Mouse (Mus musculus): Measurements from ENCODE around the gene Gpr155. TPM values are rescaled to one million over a fixed set of nuclear protein-coding genes. Genes with fewer than 3 reads are reported as not detected.

The Gpr155 gene
- 1 to 10 TPM; 5.9 to 7.5 TPM for total RNA-seq (2021)
- polyA plus RNA-seq (2012; rRNA removed), result 1.6 and 1.7 TPM in 2 replicates
- long read RNA-seq, full-length matches to known transcripts, result 3 of 5 reads
- long read RNA-seq, partial matches to known transcripts, result 0 of 5 reads
- long read RNA-seq, other reads (novel, unspliced or antisense), result 2 of 5 reads

DNA sequence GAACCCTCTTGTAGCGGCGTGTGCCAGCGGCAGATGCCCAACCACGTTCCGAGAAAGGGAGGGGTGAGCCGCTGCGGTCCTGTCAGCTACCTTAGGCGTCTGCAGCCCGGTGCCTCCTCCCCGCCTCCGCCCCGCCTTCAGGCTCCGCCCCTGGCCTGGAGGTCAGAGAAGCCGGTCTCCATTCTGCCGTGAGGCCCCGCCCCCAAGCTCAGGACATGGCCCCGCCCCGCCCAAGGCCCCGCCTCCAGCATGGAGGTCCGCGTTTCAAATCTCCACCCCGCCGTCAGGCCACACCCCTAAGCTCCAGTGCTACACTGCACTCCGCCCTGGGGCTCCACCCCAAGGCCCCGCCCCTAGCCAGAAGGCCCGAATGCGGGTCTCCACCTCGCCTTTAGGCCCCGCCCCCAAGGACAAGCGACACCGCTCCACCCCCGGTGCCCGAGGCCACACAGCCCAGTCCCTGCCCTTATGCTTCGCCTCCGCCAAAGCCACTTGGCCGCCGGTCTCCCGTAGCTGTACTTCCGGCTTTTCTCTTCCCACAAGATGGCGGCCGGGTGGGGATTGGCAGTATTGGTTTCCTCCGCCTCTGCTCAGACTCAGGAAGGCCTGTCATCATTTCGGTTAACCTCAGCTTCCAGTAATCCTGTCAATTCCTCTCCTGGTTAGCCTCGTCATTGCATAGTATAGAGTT lies at the start of gene Gpr155:
Gene Gpr155, minus strand, starts transcription at position 217 of the 691 bp plus-strand sequence.
- peak; percentile 100 for DNase-seq

DNA sequence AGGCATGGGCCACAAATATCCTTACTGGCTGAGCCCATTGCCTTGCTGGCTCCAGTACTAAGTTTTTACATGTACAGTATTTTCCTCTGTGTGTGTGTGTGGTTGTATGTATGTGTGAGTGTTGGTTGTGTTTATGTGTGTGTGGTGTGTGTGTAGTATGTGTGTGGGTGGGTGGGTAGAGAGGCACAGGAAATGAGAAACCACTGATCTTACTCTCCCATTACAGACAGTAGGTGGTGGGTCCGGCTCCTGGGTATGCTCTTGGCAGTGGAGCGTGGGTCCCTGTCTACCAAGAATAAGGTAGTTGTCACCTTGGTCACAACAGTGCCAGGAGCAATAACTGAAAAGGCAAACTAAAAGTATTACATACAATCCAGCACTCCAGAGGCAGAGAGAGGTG lies 49.5 kb upstream of the Gpr155 start:
- no peak for DNase-seq

DNA sequence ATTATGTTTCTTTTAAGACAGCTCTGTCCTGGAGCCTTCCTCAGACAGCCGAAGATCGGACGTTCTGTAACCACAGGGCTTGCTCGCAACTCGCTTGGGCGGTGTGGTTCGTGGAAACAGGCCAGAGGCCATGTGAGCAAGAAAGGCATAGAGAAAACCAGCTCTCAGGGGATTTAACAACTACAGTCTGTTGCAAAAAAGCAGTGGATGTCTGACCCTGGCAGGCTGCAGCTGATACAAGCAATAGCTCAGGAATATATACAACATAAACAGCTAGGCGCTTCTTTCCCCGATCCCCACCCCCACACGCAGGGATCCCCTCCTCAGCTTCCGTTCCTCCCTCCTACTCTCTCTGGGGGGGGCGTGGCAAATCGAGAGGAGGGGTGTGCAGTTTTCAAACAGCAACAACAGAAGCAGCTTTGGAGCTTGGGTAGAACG lies 45.6 kb upstream of the Gpr155 start:
- DNase-seq, result peak; percentile 18

DNA sequence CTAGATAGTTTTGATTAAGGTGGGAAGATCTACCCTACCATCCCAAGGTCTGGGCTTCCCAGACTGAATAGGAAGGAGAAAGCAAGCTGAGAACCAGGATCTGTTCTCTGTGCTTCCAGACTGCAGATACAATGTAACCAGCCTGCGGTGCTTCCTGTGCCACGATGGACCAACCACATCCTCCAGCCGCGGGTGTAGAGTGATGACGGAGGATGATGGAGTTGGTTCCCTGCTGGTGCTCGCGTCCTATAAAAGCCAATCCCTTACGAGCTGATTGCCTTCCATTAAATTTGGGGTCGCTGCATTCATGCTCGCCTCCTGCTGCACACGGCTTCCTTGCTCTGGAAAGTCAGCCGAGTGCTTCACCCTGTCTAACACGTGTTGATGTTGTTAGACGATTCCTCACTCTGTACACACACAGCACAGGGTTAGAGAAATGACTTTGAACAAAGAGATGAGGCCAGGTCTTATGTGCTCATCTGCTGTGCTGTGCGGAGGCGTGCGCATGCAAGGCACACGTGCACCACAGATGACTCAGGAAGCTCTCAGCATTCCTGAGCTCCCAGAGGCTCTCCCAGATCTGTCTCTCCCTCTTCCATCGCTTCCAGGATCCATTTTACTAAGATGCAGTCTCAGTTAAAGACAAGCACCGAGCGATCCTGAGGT lies 42.6 kb upstream of the Gpr155 start:
- peak; percentile 54 for DNase-seq

DNA sequence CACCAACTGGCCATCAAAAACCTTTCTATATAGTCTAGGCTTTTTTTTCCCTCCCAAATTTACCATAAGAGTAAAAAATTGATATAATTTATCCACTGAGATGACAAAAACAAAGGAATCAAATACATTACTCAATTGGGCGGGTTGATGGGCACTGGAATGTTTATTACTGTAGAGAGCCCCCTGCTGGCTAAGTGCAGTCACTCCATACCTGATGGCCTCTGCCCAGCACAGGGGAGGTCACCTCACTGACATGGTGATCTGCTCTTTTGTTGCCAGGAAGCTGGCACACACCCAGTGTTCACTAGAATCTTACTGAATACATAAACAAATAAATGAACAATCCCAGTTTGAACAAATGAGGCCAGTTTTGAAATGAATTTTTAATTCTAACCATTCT lies 40.9 kb upstream of the Gpr155 start:
- DNase-seq, result peak; percentile 35

DNA sequence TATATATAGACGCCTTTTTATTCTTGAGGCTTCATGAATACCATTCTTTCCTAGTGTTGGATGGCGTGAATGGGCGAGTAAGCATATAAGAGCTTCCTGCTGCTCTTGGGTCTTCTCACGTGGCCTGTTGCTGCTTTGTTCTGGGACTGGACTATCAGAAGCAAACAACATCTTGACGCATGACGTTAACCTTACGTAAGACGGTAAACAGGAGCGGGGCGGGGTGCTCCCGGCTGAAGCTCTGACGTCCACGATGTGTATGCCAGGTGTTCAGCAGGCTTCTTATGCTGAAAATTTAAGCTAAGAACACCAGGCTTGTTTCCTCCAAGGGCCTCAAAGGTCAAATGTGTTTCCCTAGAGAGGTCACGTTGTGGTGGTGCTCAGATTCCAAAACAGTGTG lies 39.5 kb upstream of the Gpr155 start:
- DNase-seq, result no peak

DNA sequence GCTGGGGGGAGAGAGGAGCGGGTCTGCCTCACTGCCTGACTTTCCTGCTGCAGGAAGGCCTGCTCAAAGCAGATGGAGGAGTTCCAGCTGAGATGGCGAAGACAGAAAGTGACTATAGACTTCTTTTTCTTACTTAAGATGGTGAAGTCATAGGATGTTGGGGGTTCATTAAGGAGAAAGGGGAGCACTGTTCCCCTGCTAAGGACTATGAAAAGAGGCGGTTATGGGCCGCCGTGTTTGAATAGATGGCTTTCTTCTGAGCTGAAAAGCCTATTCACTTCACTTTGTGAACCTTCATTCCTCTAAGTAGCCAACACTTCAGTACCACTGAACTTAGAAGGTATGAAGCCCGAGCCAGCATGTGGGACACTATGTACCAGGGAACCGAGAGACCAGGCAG lies 33.4 kb upstream of the Gpr155 start:
- no peak for DNase-seq

DNA sequence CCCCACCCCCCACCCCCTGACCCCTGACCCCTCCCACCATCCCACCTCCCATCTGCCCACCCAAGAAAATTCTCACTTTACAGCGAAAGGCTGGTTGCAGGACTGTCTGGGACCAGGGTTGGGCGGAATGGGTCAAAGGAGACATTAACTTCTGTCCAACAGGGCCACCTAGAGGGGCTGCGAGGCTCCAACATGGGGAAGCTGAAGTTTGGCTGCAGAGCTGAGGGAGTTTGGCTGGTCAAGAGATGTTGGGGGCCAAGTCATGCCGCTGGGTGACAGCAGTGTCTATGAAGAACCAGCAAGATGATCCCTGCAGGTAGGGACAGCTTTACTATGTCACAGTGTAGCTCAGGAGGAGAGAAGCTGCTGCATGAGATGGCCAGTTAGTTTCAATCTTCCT lies 32.9 kb upstream of the Gpr155 start:
- peak; percentile 30 for DNase-seq

DNA sequence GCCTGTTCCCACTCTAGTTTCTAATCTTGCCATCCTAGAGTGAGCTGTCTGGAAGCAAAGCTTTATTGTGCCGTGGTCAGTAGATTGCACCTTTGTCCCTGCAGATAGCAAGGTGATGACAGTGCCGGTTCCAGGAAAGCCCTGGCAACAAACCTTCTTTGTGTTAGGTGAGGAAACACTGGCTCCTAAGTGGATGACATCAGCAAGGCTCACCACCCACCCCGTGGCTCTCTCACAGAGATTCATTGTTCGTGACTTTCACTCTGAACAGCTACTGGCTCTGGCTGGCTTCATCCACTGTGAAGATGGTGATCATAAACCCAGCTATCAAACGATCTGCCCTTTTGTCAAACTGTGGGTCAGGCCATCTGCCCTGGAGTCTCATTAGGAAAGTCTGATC lies 29.5 kb upstream of the Gpr155 start:
- DNase-seq, result no peak

DNA sequence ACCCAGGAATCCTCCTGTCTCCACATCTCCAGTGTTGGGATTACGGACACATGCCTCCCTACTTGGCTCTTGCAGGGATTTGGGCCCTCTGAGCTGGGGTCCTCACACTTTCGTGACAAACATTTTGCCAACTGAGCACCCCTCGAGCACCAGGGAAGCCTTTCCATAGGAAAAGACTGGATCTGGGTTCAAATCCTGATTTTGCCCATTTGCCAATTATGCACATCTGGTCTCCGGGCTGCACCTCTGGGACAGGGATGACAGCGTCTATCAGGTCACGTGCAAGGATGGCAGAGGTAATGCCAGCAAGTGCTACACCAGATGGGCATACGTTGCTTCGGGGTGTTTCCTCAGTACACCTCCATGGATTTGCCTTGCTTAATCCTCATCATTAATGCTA lies 23.7 kb upstream of the Gpr155 start:
- no peak for DNase-seq

DNA sequence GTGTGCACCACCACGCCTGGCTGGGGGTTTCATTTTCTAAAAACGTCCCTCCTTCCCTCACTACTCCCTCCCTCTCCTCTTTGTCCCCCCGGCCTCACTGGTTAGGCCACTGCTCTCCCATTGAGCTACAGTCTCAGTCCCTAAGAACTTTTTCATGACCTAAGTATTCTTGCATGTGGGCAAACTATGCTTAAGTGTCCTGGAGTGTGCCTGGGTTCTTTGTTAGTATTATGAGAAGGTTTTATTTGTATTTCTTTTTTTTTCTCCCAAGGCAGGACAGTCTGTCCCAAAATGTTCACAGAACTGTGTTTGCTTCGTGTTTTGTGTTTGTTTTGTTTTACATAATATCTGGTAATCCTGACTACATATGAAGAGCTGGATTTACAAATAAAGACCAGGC lies 21.3 kb upstream of the Gpr155 start:
- no peak for DNase-seq

DNA sequence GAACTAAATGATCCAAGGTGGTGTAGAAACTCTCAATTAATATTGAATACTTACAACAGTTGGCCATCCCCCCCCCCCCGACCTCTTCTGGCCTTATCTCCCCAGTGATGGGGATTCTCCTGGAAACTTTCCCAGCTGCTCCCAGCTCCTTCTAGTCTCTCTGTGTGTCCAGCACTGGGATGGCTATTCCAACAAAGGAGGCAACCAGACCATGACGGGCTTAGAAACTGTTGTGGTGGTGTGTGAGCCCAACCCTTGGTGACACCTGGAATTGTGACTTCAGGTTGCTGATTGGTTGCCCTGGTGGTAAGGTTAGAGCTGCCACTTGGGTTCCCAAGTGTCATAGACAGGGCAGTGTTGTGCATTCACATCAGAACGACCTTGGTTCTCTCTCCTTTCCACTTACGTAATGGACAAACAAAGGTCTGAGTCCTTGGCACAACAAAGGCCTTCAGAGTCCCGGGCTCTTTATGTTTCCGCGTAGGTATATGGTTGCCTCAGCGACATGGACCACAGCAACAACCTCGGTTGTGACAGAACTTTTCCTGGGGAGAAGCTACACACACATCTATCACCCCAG lies 20.1 kb upstream of the Gpr155 start:
- no peak for DNase-seq

DNA sequence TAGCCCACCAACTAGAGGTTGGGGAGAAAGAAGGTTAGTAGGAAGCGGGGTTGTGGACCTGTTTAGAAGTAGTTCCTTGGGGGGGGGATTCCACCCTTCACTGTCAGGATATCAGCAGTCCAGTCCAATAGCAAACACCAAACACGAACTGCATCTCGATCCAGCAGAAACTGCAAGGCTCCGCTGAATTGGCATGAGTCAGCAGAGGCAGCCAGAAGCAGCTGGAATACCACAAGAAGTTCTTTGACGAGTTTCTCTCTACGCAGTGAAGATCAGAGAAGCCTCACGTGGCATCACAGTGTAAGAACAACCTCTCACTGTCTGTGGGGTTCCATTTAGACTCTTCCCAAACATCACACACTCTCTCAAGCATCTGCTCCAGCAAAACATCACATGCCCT lies 18.6 kb upstream of the Gpr155 start:
- DNase-seq, result no peak

DNA sequence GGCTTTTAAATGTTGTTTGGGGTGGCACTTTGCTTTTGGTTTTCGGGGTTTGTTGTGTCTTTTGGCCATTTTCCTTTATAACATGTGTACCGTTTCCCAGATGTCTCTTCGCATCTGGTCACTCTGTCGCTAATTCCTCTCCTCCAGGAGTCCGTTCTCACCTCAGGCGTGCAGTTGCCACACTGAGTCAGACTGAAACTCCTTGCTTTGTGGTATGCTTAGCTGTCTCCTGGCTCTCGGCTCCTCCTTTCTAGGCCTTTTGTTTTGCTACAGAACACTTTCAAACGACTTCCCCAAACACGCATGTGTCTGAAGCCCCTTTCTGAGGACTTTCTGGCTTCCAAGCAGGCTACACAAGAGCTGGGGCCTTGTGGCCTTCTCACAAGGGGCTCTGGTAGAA lies 18.1 kb upstream of the Gpr155 start:
- no peak for DNase-seq

DNA sequence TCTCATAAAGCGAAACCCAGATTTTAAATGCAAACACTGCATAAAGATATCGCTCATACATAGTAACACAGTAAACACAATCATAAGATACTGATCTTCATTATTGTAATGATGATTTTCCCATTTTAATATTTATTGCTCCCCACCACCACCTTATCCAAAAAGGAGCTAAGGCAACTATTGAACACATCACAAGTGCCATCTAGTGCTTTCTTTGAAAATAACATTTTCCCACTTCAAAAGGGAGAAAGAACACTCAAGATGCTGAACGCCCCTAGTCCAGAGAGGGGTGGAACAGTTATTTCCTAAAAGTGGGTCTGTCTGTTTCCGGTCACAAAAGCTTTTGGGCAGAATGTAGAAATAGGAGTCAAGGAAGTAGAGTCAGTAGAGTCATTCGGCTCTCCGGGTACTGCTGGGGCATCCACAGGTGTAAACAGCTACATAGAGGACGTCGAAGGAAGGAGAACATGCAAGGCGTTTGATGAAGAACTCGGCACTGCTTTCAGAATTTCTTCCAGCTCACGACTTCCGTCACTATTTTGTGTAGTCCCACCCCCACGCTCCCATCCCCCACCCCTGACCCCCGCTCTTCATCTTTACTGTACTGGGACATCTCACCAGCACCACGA lies 17.1 kb upstream of the Gpr155 start:
- no peak for DNase-seq

DNA sequence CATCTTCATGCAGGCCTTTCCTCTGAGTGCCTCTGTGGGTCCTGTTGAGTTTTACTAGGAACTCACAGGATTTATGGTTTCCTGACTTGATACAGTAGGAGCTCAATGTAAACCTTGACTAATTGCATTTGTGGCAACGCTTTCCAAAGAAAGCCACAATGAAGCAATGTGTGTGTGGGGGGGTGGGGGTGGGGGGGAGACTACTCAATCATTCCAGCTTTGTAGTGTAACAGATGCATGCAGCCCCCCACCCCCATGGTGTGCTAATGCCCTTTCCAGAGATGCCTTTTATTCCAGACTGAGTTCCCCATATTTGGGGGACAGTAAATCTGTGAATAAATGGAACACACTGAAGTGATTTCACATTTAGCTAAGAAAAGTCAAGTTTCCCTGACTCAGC lies 15.3 kb upstream of the Gpr155 start:
- DNase-seq, result no peak

DNA sequence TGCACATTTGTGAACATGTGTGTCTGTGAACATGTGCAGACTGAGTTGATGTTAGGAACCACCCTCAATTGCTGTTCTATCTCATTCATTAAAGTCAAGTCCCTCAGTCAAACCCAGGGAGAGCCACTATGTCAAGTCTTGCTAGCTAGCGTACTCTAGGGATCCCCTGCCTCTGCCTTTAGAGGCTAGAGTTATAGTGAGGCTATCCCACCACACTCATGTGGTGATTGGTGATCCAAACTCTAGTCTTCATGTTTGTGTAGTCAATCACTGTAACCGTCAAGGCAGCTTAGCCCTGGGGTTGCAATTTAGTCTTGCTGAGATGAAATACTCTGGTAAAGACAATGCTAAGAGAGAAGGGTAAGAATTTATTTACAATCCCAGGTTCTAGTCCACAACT lies 11.1 kb upstream of the Gpr155 start:
- DNase-seq, result no peak

DNA sequence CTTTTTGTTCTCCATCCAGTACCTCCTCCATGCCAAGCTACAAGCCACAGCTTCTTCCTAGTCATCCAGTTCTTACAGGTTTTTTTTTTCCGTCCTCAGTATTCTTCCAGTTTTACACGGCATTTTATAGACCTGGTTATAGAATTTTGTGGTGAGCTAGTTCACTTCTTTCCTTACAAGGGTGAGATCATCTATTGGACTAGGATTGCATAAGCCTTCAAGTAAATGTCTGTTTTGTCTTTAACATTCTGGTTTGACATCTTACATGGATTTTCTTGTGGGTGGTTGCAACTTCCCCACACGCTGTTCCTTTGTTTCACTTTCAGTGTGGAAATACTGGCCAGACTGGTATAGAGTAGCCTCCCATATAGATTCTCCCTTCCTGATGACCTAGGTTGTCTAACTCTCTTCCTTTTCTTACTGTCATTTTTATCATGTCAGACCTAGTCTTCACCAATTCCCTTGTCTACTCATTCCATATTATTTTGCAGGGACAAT lies 10.5 kb upstream of the Gpr155 start:
- DNase-seq, result no peak

DNA sequence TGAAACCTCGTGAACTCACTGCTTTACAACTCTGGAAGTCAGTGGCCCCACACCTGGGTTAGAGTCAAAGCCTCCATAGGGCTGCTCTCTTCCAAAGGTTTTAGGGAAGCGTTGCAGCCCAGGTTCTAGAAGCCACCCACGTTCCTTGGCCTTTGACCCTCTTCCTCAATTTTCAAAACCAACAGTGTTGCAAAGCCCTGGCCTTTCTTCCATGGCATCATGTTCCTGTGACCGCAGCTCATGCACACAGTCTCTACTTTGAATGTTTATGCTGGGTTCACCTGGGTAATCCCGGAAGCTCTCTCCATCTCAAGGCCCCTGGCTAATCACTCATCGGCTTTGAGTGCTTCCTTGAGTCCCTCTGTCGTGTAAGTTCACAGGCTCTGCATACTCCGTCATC lies 9.1 kb upstream of the Gpr155 start:
- no peak for DNase-seq

DNA sequence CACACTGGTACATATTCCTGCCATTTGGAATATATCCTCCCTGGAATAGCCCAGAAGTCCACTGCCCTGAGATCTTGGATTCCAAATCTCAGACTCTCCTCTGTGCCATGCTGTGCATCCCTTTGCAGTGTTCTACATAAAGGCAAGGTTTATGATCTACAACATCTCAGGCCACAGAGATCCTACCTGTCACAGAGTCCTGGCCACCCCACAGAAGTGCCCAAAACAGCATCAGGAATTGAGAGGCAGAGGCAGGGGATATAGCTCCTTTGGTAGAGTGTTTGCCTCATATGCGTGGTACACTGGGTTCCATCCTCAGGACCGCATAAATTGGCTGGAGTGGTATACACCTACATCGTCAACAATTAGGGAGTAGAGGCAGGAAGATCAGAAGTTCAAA lies 8.1 kb upstream of the Gpr155 start:
- no peak for DNase-seq

DNA sequence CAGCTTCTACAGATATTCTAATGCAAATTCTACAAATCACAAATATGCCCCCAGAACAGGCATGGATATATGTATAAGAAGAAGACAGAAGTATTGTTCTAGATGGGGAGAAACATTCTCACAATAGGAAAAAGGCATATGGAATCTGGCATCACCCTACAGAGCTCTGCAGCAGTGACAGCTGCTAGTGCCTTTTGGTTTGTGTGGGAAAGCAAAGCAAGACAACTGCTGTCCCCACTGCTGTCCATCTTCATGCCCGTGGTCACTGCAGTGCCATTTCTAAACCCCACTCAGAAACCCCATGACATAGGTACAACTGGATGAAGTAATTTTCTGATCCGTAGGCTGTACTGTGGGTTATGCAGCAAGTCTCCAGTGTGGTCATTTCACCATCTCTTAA lies 6.4 kb upstream of the Gpr155 start:
- no peak for DNase-seq

DNA sequence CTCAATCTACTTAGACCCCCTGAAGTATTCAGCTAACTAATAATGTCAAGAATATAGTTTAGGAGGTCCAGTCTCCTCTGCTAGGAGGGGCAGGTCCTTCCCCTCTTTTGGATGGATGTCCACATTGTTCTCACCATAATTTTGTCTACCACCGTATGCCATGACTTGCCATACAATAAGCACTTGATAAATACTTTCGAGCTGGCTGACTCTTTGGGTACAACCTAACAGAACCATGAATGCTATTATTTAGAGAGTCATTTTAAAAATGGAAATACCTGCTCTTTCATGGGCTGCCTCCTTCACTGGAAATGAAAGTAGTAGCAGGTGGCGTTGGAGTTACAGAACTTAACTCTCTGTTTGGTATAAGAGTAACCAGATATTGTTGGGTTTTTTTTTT lies 3.6 kb upstream of the Gpr155 start:
- DNase-seq, result no peak

DNA sequence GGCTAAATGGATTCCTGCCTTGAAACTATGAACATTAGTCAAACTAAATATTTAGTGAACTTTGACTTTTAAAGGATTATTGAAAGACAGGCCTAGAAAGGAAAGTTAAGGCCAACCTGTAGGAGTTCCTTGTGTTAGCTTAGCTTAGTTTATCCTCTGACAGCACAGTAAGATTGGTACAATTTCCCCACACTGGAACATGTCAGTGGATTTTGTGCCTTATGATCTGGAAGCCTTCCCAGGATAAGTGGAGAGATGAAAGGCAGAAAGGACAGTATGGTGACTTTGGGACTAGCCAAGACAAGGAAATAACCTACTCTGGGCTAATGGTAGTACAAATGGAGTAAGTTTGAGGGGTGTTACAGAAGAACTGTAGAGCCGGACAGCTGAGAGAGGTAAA lies 1.4 kb upstream of the Gpr155 start:
- no peak for DNase-seq
